Mouse (Mus musculus) c-Kit-positive CD71-positive TER-119-negative erythroid progenitor cells, embryonic 14.5 days (primary cell): ENCODE measurements around the gene Dnajc12.
"Not testable (repeated sequence)": the region's sequence is repeated elsewhere in the genome, so short reads cannot be mapped to it uniquely, and the experiment has no call there.

Source experiments
- DNase-seq: peaks from one replicate; pipeline ENCODE4 v3.0.0-alpha.2; 2013; ENCODE audit warnings: low read depth

The Dnajc12 gene

DNA sequence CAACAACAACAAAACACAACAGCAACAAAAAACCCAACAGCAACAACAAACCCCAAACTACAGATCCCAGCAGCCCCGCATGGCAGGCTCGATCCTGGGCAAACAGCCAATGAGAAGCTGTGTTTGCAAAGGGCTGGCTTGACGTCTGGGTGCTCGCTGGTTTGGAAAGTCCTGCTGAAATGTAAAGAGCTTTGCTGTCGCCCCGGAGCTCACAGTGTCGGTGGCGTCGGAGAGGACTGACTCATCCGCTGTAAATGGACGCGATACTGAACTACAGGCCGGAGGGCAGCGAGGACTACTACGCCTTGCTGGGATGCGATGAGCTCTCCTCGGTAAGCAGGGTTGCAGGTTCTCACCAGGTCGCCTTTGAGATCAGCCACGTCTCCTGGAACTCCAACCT, 4.2 kb downstream of the Dnajc12 start:
- peak; percentile 85 for DNase-seq

DNA sequence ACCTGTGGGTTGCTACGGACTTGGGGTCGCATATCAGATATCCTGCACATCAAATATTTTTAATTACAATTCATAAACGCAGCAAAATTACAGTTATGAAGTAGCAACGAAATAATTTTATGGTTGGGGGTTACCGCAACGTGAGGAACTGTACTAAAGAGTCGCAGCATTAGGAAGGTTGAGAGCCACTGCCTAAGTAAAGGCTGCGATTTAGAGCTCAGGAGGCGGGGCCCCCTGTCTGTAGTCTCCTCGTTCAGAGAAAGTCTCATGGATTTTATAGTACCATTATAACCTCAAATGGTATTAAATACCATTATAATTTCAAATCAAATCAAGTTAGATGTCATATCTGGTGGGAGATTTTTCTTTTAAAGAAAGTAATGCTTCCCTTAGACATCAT, 4.7 kb downstream of the Dnajc12 start:
- peak; percentile 21 for DNase-seq

DNA sequence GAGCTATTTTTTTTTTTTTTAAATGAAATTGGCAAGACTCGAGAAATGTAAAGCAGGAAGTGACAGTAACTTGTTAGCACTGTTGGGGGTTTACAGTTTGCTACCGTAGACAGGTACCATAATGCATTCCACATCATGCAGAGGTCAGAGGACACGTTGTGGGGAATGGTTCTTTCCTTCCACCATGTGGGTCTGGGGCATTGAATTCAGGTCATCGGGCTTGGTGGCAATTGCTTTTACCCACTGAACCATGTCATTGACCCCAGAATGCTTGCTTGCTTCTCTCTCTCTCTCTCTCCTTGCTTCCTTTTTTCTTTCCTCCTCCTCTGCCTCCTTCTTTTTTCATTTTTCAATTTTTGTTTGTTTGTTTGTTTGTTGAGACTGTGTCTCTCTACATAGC, 6.7 kb downstream of the Dnajc12 start:
- DNase-seq, result no peak

DNA sequence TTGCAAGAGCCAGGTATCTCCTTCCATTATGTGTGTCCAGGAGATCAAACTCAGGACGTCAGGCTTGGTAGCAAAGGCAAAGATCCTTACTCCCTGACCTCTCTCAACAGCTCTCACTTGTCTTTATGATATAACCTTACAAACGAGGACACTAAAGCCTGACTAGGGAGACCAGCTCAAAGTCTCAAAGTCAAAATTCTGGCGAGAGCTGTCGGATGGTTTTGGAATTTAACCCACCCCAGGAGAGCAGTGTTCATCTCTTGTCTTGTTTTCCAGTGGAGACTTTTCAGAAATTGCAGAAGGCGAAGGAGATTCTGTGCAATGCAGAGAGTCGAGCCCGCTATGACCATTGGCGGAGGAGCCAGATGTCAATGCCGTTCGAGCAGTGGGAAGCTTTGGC, 14.7 kb downstream of the Dnajc12 start:
- DNase-seq, result no peak

DNA sequence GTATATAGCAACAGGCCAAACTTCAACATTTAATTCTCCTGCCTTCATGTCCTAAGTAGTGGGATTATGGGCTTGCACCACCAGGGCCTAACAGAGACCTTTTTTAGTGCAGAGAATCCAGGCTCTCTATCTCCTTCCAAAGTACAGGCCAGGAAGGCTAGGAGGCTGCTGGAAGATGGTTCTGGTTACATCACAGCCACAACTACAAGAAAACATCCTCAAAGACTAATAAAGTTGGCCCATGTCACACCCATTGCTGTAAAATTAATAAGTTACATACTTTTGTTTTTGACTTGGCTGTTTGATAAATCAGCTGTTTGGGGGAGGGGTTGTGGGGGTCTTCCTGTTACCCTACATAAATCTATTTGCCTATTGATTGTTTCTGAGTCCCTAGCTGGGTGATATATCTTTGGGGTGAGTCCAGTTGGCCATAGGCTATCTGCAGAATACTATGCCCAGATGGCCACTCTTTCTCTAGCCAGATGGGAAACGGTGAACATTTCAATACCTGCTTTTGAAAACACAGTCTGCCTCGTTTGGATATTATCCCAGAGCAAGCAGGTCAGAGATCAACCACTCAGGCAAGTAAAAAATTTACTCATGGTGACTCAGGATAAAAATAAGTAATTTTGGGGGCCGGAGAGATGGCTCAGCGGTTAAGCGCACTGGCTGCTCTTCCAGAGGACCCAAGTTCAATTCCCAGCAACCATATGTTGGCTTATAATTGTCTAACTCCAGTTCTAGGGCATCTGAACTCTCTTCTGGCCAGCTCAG, 20.7 kb downstream of the Dnajc12 start:
- DNase-seq, result no peak

DNA sequence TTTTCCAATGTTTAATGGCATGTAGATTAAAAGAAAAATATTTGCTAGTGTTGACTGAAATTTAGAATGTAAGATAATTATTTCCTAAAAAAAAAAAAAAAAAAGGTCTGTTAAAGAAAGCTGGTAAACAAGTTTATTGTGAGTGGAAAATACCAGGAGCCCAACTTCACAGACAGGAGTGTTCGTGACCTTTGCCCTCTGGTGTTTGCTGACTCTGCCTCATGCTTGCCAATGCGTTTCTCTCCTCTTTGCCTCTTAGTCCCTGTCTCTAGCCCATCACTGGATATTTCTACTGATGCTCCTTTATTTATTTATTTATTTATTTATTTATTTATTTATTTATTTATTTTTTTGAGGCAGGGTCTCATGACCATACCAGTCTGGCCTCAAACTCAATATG, 21.4 kb downstream of the Dnajc12 start:
- DNase-seq, result no peak

DNA sequence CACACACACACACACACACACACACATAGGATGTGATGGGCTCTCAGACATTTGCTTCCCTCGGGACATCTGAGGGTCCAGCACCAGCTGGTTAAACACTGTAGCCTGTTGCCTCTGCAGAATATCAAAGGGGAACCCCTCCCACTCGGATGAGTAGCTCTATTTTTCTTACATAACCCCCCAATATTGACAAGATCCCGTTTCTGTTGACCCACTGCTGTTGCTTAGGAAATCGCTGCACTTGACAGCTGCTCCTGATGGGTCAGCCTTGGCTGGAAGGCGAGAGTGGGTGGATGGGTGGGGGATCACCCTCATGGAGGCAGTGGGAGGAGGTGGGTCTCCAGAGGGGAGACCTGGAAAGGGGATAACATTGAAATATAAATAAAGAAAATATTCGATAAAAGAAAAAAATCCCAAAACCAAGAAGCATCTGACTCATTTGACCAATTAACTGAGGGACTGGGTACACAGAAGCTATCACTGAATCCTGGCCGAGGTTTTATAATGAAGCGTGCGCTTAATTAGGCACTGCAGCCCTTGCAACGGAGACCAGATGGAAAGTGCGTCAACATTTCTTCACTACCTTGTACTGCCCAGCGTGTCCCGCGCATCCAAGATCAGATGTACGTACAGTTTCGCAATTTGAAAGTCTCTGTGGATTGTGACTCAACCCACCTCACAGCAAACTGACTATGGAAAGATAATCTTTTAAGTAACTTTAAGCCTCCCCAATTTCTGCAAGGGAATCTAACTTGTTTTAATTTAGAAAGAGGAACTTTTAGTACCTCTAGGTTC, 28.1 kb downstream of the Dnajc12 start:
- DNase-seq, result no peak

DNA sequence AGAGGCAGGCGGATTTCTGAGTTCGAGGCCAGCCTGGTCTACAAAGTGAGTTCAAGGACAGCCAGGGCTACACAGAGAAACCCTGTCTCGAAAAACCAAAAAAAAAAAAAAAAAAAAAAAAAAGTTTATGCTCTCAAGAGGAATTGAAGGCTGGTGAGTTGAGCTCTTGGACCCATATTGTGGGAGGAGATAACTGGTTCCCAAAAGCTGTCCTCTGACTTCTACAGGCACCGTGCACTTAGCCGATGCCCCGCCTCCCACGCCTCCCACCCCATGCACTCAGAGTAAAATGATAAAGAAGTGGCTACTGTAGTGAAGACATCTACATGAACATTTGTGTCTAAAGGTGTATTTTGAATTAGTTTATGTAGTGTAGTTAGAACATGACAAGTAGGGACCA, 29.4 kb downstream of the Dnajc12 start:
- DNase-seq, result not testable (repeated sequence)

DNA sequence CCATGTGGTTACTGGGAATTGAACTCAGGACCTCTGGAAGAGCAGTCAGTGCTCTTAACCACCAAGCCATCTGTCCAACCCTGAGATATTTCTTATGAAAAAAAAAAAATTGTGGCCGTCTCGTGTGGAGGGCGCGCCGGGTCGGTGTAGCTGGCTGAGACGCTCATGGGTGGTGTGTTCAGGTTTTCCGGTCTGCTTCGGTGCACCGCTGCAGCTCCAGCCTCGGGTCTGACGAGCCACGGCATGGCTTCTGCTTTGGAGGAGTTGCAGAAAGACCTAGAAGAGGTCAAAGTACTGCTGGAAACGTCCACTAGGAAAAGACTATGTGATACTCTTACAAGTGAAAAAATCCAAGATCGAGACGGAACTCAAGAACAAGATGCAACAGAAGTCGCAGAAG, 30.5 kb downstream of the Dnajc12 start:
- no peak for DNase-seq

DNA sequence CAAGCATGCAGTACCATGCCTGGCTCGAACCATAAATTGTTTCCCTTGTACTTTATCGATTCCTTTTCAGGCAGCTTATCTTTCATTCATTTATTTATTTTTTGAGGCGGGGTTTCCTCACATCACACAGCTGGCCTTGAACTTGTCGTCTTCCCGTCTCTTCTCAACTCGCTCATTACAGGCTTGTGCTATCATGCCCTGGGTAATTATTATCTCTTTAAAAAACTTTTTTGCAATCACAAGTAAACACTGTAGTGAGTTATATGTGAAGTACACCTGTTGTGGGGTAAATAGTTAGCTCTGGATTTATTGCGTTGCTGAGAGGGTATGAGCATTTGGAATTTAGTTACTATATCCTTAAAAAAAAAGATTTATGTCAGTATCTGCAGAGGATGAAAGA, 33.0 kb downstream of the Dnajc12 start:
- DNase-seq, result no peak

DNA sequence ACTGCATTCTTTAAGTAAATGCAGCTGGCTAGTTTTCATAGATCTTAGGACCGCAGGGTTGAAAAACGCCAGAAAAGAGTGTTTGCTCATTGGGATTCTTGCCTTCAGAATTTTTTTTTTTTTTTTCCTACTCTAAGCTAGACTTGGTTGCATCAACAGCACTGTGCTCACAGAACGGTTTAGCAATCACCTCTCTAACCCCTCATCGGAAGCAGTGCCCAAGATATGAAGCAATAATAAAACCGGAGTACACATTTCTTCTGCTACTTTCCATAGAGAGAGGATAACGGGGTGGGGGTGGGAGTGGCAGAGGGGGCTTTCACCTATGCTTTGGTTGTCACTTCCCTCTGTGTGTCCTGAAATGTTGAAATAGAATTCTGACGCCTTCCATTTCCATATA, 33.6 kb downstream of the Dnajc12 start:
- no peak for DNase-seq

DNA sequence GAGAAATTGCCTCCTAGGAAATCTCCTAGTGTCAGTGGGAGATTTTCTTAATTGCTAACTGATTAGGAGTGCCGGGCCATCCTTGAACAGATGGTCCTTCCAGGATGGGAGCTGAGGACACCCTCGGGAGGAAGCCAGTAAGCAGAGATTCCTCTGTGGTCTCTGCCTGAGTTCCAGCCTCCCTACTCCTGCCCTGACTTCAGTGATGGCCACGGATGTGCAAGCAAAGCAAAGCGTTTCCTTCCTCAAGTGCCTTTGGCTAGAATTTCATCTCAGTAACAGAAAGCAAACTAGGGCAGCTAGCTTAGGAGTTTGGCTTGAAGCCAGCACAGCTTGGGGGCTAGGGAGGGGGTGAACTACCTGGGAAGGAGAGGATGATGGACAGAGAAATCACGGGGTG, 34.8 kb downstream of the Dnajc12 start:
- DNase-seq, result no peak

DNA sequence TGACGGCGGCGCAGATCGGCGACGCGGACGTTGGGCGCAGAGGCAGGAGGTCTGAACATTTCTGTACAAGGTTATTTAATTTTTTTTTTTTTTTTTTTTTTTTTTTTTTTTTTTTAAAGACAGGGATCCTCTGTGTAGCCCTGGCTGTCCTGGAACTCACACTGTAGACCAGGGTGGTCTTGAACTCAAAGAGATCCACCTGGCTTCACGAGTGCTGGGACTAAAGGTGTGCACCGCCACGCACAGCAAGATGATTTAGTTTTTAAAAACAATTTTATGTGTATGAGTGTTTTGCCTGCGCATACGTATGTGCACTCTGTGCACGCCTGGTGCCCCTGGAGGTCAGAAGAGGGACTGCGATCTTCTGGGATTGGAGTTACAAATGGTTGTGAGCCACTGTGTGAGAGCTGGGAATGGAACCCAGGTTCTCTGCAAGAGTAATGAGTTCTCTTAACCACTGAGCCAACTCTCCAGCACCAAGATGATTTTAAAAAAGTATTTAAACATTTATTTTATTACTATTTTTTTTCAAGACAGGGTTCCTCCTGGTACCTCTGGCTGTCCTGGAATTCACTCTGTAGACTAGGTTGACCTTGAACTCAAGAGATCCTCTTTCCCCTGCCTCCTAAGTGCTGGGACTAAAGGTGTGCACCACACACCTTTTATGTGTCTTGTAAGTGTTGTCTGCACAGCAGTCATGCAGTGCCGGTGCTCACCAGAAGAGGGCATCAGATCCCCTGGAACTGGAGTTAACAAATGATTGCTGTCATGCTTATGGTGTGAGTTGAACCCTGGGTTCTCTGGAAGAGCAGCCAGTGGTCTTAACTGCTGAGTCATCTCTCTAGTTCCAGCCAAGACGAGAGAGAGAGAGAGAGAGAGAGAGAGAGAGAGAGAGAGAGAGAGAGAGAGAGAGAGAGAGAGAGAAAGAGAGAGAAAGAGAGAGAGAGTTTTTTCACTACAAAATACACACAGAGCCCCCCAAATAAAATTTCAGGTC, 39.8 kb downstream of the Dnajc12 start, which contains the start of gene Gm7075:
Gene Gm7075, minus strand, starts transcription at position 51 of the 997 bp plus-strand sequence.
- no peak for DNase-seq

DNA sequence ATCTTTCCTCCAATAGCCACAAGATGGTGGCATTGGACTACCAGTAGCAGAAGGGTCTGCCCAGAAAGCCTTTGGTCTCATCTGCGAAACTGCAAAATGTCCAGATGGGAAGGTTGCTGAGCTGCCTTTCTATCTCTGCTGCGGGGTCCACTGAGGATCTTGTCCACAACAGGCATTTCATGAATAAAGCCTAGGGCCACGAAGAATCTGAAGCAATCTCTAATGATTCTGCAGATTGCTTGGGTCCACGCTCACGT, 40.4 kb downstream of the Dnajc12 start:
- no peak for DNase-seq

DNA sequence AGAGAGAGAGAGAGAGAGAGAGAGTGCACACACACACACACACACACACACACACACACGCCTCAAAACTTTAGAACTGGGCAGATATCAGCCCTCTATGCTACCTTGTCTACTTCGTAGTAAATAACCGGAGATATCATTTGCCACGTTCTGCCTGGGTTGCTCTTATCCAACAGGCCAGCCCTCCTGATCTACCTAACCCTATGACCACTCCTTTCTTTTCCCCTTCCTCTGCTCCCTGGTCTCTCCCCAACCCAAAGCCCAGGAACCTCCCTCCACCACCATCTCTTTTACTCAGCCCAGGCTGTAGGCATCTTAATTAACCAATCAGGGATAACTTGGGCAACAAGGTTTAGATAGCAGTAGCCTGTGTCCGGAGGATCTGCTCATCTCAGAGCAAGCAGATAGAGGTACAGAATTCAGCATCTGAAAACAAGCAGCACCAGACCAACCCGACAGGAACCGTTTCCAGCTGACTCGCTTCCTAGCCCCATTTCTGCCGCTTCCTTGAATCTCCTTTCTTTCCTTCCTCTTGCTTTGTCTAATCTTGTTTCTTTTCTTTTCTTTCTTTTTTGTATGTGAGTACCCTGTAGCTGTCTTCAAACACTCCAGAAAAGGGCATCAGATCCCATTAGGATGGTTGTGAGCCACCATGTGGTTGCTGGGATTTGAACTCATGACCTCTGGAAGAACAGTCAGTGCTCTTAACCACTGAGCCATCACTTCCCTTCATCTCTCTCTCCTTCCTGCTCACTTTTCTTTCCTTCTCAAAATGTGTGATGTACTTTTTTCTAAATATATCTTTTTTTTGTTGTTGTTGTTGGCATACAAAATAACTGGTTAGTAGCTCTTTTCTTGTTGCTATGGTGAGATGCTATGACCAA, 41.6 kb downstream of the Dnajc12 start:
- DNase-seq, result no peak

DNA sequence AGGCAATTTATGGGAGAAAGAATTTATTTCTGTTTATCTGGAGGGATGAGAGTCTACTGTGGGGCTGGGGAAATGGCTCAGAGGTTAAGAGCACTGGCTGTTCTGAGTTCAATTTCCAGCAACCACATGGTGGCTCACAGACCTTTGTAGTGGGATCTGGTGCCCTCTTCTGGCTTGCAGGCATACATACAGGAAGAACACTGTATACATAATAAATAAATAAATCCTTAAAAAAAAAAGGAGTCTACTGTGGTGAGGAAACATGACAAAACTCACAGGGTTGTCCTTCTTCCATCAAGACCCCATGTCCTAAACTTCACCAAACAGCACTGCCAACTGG, 42.2 kb downstream of the Dnajc12 start:
- no peak for DNase-seq

DNA sequence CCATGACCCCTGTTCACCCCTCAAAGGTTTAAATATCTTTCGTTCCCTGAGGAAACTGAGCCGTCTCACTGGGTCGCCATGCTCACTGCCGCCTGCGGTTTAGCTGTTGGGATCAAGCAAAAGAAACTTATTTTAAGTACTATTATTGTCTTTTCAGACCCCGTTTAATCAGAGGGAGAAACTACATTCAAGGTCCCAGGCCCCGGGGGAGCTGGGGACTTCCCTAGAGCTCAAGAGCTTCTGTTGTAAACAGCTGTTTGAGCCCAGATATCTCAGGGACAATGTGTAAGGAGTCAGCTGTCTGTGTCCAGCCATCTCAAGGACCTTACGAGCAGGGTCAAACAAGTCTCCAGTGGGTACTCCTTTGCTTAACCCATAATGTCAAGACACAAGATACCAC, 44.9 kb downstream of the Dnajc12 start:
- no peak for DNase-seq

DNA sequence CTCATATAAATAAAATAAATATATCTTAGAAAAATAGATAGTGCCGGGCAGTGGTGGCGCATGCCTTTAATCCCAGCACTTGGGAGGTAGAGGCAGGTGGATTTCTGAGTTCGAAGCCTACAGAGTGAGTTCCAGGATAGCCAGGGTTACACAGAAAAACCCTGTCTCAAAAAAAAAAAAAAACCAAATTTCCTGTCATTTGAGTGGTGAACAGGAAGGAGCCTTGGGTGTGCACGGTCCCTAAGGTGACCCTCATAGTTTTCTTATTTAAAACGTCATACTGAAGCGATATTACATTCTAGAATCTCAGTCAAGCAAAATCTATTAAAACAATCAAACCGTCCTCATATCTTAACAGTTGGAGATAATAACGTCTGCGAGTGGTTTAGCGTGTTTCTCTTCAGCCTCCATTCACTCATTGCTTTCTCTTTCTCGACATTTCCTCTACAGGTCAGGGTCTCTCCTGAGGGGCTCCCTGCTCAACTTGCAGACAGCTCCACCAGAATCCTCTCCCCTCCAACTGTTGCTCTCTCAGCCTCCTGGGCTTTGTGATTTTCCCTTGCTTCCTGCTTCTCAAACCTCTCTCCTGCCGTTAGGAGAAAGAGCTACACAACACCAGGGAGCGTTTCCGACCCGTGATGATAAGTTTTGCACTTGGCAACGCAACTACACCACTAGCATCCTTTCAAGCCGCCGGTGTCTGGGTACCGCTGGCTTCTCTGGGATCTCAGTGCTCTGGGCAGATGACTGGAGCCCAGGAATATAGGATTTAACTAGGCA, 46.2 kb downstream of the Dnajc12 start:
- no peak for DNase-seq

DNA sequence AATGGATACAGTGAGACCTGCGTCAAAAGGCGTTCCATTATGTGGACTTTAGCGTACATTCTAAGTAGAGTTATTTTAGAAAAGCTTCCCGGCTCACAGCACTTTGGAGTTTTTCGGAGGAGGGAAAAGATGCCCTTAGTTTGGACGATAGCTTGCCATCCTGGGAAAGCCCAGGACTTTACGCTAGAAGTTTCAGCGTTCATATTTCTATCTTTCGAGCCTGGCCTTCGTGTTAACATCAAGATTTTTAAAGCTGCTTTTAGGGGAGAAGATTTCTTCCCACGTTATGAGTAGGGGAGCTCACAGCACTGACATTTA, 46.7 kb downstream of the Dnajc12 start:
- no peak for DNase-seq

DNA sequence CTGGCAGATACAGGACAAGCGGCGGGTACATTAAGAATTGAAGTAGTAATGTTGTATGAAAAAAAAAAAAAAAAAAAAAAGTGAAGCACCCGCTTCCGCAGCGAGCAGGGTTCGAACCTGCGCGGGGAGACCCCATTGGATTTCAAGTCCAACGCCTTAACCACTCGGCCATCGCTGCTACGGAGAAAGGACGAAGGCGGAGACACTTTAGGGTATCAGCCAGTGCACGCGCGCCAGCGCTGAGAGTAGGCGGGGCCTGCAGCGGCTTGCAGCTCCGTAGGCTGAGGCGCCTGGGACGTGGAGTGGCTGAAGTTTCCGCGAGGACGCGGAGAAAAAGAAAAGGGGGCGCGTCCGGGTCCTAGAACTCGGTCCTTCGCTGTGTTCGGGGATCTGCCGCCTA, 47.1 kb downstream of the Dnajc12 start:
- peak; percentile 90 for DNase-seq

DNA sequence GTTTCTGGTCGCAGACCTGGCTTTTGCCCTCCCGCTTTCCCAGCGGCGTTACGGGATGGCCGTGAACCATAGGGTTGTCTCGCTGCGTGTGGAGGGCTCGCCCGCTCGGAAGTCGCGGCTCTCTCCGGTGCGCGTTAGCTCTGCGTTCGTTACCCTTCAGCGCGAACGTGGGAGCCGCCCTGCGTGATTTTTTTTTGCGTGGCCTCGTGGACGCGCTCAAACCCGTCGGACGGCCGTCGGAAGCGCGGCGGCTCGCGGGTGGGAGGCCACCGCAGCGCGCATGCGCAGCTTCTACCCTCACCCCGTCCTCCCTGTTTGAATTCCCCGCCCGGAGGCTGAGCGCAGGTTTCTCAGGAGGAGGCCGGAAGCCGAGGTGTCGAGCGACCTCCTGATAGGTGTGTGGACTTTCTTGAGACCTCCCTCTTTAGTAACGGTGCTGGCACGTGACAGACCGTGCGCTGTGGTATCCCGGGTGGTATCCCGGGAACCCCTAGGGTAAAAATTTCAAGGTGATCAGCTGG, 47.6 kb downstream of the Dnajc12 start, which contains the start of gene Ctnna3:
Gene Ctnna3, plus strand, starts transcription at position 314 of the 521 bp plus-strand sequence.
- DNase-seq, result peak; percentile 85
